Mouse (Mus musculus) stomach, postnatal 0 days (tissue): Measurements from ENCODE around the gene Tnnt2. TPM values are rescaled to one million over a fixed set of nuclear protein-coding genes. Genes with fewer than 3 reads are reported as not detected.

Experiments
- ATAC-seq: fragments of 200-750 bp; cut with Nextera tagmentation; 2 replicates; pipeline ENCODE4 v1.8.0; 2017; ENCODE audit not compliant: low FRiP score, low TSS enrichment
- DNase-seq: peaks from one replicate; pipeline ENCODE4 v3.0.0-alpha.2; 2016; ENCODE audit warnings: low spot score
- H3K27ac ChIP-seq: fragments of 300-500 bp; sonication (generic); replicated peaks from 2 replicates; pipeline ENCODE4 v1.5.1; 2014; ENCODE audit warnings: mild to moderate bottlenecking, control low read depth
- H3K27me3 ChIP-seq: fragments of 300-500 bp; sonication (generic); 2 replicates; pipeline ENCODE4 v1.6.1; 2014; ENCODE audit warnings: low read length; ENCODE audit not compliant: control insufficient read depth, insufficient read depth
- H3K36me3 ChIP-seq: fragments of 300-500 bp; sonication (generic); 2 replicates; pipeline ENCODE4 v1.6.1; 2014; ENCODE audit warnings: low read length, mixed read lengths; ENCODE audit not compliant: control insufficient read depth, insufficient read depth
- H3K4me1 ChIP-seq: fragments of 300-500 bp; sonication (generic); replicated peaks from 2 replicates; pipeline ENCODE4 v1.6.1; 2014; ENCODE audit warnings: antibody characterized with exemption; ENCODE audit not compliant: control insufficient read depth, insufficient read depth
- H3K4me2 ChIP-seq: fragments of 300-500 bp; sonication (generic); replicated peaks from 2 replicates; pipeline ENCODE4 v1.6.1; 2014; ENCODE audit warnings: low read depth, mild to moderate bottlenecking, control low read depth, moderate library complexity
- H3K4me3 ChIP-seq: fragments of 300-500 bp; sonication (generic); 2 replicates; pipeline ENCODE4 v1.5.1; 2014; ENCODE audit warnings: low read depth, low read length, control low read depth
- H3K9ac ChIP-seq: fragments of 300-500 bp; sonication (generic); 2 replicates; pipeline ENCODE4 v1.6.1; 2014; ENCODE audit warnings: mild to moderate bottlenecking, low read length, control low read depth, mixed read lengths
- H3K9me3 ChIP-seq: fragments of 300-500 bp; sonication (generic); 2 replicates; pipeline ENCODE4 v1.6.1; 2016; ENCODE audit warnings: low read length; ENCODE audit not compliant: control insufficient read depth
- CTCF ChIP-seq: IDR thresholded peaks from 2 replicates; pipeline ENCODE4 v1.5.1; 2016; ENCODE audit warnings: antibody characterized with exemption, low read depth, mild to moderate bottlenecking, moderate library complexity
- EP300 ChIP-seq: optimal IDR thresholded peaks from 2 replicates; pipeline ENCODE3; 2016; ENCODE audit warnings: antibody characterized with exemption
- WGBS: fragments of 180-500 bp; shearing (Covaris S2); extraction: QIAGEN DNeasy Blood & Tissue Kit; methylation state at CpG from one replicate; pipeline ENCODE4 v1.1.7; 2014; 5-methylcytosine and 5-hydroxymethylcytosine counted together
- polyA plus RNA-seq: library from polyadenylated mRNA; unstranded; fragments of >200 nt; fragmentation: Nextera tagmentation; extraction: Ambion mirVana; gene quantifications from 2 replicates; pipeline ENCODE4 v1.2.1, GENCODE M21; 2015

Tnnt2 gene
- polyA plus RNA-seq, 1 experiment from 2014 or later = 36.4 TPM

GRCm38 (mm10) chr1:135820736-135821364 is 15.3 kb upstream of the Tnnt2 start:
- DNase-seq (peak; percentile 75), ATAC-seq (peak; percentile 65)
- TF ChIP-seq EP300 (no peak), CTCF (no peak)
- Histone ChIP-seq H3K9ac (peak overlapping the region; percentile 43; the same call in 1 of the 2 replicates), H3K4me3 (peak overlapping the region; percentile 53; the same call in 1 of the 2 replicates), H3K27ac (peak overlapping the region; percentile 90), H3K27me3 (peaks cover 5% of the 10 kb centered on the region; the same call in 1 of the 2 replicates), H3K36me3 (no peaks in the 10 kb centered on the region), H3K9me3 (no peaks in the 10 kb centered on the region), H3K4me1 (peaks cover 2% of the 10 kb centered on the region), H3K4me2 (peak overlapping the region; percentile 87)
- WGBS = 55% methylated on average over 16 of the region's 16 CpGs

GRCm38 (mm10) chr1:135821780-135822179 is 14.4 kb upstream of the Tnnt2 start:
- Histone ChIP-seq H3K9ac (no peak overlapping the region), H3K4me2 (peak overlapping the region; percentile 87), H3K27ac (peak overlapping the region; percentile 90)

GRCm38 (mm10) chr1:135828918-135829317 is 7.2 kb upstream of the Tnnt2 start:
- WGBS = 4% methylated on average over 1 of the region's 1 CpGs
- Histone ChIP-seq H3K27ac (no peak overlapping the region), H3K9ac (no peak overlapping the region), H3K4me2 (no peak overlapping the region), H3K27me3 (no peaks in the 10 kb centered on the region), H3K9me3 (no peaks in the 10 kb centered on the region), H3K4me3 (no peak overlapping the region), H3K36me3 (no peaks in the 10 kb centered on the region), H3K4me1 (no peaks in the 10 kb centered on the region)
- peak; percentile 85 for TF ChIP-seq CTCF
- no peak for TF ChIP-seq EP300
- peak; percentile 65 for DNase-seq
- ATAC-seq = no peak

More at GRCm38 (mm10) chr1:135821780-135822179, 14.4 kb upstream of the Tnnt2 start:
- WGBS = 58% methylated on average over 7 of the region's 7 CpGs
- Histone ChIP-seq H3K27me3 (peaks cover 5% of the 10 kb centered on the region; the same call in 1 of the 2 replicates), H3K36me3 (no peaks in the 10 kb centered on the region), H3K4me1 (peaks cover 2% of the 10 kb centered on the region), H3K4me3 (peak overlapping the region; percentile 10; the same call in 1 of the 2 replicates), H3K9me3 (no peaks in the 10 kb centered on the region)
- DNase-seq = no peak
- TF ChIP-seq CTCF = no peak
- TF ChIP-seq EP300 = no peak
- no peak for ATAC-seq

- no peak overlapping the region for H3K4me3 ChIP-seq
- no peak overlapping the region for H3K27ac ChIP-seq
- H3K4me1 ChIP-seq = no peaks in the 10 kb centered on the region
- H3K9me3 ChIP-seq = no peaks in the 10 kb centered on the region
- 54% methylated on average over 6 of the region's 6 CpGs for WGBS
- DNase-seq (no peak), ATAC-seq (no peak)
- H3K36me3 ChIP-seq = no peaks in the 10 kb centered on the region
- H3K4me2 ChIP-seq = no peak overlapping the region
- peak; percentile 28; the same call in 1 of the 2 replicates for TF ChIP-seq CTCF
- no peak for TF ChIP-seq EP300
- H3K9ac ChIP-seq = no peak overlapping the region
- H3K27me3 ChIP-seq = no peaks in the 10 kb centered on the region
Observed at GRCm38 (mm10) chr1:135834206-135834859, 1.8 kb upstream of the Tnnt2 start.

GRCm38 (mm10) chr1:135834983-135835382 is 1.2 kb upstream of the Tnnt2 start:
- no peaks in the 10 kb centered on the region for H3K4me1 ChIP-seq
- H3K9ac ChIP-seq = no peak overlapping the region
- DNase-seq (no peak), ATAC-seq (no peak)
- no peak for TF ChIP-seq CTCF
- no peak for TF ChIP-seq EP300
- no peak overlapping the region for H3K4me2 ChIP-seq
- no peaks in the 10 kb centered on the region for H3K27me3 ChIP-seq
- no peak overlapping the region for H3K4me3 ChIP-seq
- H3K9me3 ChIP-seq = no peaks in the 10 kb centered on the region
- H3K36me3 ChIP-seq = no peaks in the 10 kb centered on the region
- 80% methylated on average over 8 of the region's 8 CpGs for WGBS
- no peak overlapping the region for H3K27ac ChIP-seq

- no peak overlapping the region for H3K4me2 ChIP-seq
- no peaks in the 10 kb centered on the region for H3K9me3 ChIP-seq
- H3K4me3 ChIP-seq = no peak overlapping the region
- no peak for TF ChIP-seq EP300
- TF ChIP-seq CTCF = no peak
- DNase-seq (no peak), ATAC-seq (no peak)
- no peaks in the 10 kb centered on the region for H3K4me1 ChIP-seq
- H3K9ac ChIP-seq = no peak overlapping the region
- no peaks in the 10 kb centered on the region for H3K27me3 ChIP-seq
- H3K27ac ChIP-seq = no peak overlapping the region
- WGBS = 71% methylated on average over 4 of the region's 4 CpGs
- H3K36me3 ChIP-seq = no peaks in the 10 kb centered on the region
Observed at GRCm38 (mm10) chr1:135838626-135839025, 2.5 kb downstream of the Tnnt2 start.
